Mouse (Mus musculus) 3T3-L1 (cell line): Measurements from ENCODE around the gene Rbm39.

Experiments
- DNase-seq: peaks from one replicate; pipeline ENCODE4 v3.0.0-alpha.2; 2015; ENCODE audit warnings: low read depth, low spot score

The Rbm39 gene

DNA sequence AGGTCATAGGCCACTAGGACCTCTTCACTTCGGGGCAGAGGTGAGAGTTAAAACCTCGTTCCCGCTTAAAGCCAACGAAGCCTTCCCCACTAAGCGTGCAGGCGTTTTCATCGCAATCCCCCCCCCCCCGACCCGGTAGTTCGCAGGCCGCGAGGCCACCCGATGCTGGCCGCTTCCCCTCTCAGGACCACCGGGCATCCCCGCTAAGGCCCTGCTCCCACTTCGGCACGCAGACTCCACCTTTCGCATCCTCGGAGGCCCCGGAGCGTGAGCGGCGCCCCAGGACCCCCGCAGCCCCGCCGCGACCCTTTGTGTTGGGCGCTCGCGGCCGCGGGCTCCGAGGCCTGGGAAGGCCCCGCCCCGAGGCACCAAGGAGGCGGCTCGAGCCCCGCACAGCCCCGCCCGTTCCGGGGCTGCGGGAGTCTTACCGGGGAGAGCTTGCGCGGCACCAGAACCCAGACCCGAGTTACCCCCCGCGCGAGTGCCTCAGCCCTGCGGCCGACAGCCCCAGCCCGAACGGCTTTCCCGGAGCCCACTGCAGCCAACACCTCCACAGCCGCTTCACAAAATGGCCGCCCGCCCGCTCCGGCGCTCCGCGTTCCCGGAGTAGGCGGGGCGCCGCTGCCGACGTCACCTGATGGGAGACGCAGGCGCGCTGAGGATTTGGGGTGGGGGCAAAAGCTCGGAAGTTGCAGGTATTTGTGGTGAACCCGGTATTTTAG is 68.5 kb downstream of the Rbm39 start, which contains the start of the genes Cpne1 and Rbm12:
Cpne1 (minus strand) TSS at position 608 of the 722 bp plus-strand sequence.
Rbm12 (minus strand) TSS at position 621 of the 722 bp plus-strand sequence.
- peak; percentile 87 for DNase-seq

DNA sequence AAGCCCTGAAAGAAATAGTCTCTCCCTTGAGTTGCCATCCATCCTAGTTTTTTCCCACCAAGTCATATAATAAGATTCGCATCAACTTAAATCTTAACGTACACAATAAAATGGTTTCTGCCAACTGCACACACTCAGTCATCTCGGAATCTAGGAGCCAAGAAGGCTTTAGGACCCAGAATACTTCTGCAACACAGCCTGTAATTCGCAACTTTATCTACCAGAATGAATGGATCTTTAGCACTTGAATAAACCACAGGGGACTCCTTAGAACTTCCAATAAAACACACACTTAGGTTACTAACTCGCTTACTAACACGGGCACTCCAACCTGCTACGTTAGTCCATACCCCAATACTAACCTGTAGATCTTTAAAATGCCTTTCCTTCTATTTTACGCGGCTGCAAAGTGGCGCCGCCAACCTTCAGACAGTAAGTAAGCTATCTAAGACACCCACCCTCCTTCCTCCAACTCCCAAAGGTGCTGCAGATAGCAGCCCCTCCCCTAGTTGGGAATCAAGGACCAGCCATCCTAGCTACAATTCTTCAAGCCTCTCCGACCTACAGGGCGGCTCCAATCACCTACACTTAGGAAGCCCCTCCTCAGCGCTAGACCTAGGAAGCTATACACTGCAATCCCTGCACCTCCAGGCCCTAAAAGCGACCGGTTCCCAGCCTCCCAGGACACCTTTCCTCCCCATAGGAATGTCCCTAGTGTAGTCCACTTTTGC is 69.2 kb downstream of the Rbm39 start:
- peak; percentile 63 for DNase-seq
